In genomic region chr1:152844634-152845033, GRCm38 (mm10) we compare ENCODE assay signal across 21 mouse cellular contexts.
"Had no signal": no experiment of that assay in that cellular context is flagged by ENCODE, and none has a peak within 500 bp of the region (broad histone marks: within the 10 kb centered on the region; RNA-seq: fewer than 3 reads in every experiment).

No protein-coding gene starts in this region.

- H3K27me3 ChIP-seq: lung, embryonic 15.5 days; midbrain, embryonic 12.5 days; neural tube, embryonic 13.5 days; neural tube, embryonic 15.5 days had no signal

- H3K9ac ChIP-seq: lung, embryonic 15.5 days; midbrain, embryonic 12.5 days; neural tube, embryonic 13.5 days; neural tube, embryonic 15.5 days had no signal

- ATAC-seq: lung, postnatal 0 days; midbrain, embryonic 16.5 days had no signal

- H3K4me1 ChIP-seq: lung, embryonic 15.5 days; midbrain, embryonic 10.5 days; midbrain, embryonic 12.5 days; neural tube, embryonic 13.5 days; neural tube, embryonic 15.5 days had no signal

- H3K4me3 ChIP-seq: lung, embryonic 15.5 days; midbrain, embryonic 10.5 days; midbrain, embryonic 12.5 days; myocyte; neural tube, embryonic 13.5 days; neural tube, embryonic 15.5 days had no signal

- DNase-seq: lung, adult 2 months; lung, postnatal 14 days; lung, postnatal 36 days; midbrain, embryonic 14.5 days; retina, postnatal 1 day; right cerebral cortex, adult 18-20 months; right cerebral cortex, postnatal 25 days; right cerebral cortex, postnatal 4 days; spleen, adult 18-20 months; thymus, adult 2 months; thymus, postnatal 25 days; thymus, postnatal 4 days had no signal

- H3K4me2 ChIP-seq: lung, embryonic 15.5 days; midbrain, embryonic 12.5 days; neural tube, embryonic 13.5 days; neural tube, embryonic 15.5 days had no signal

- H3K27ac ChIP-seq: lung, embryonic 15.5 days; macrophage; midbrain, embryonic 10.5 days; midbrain, embryonic 12.5 days; neural tube, embryonic 13.5 days; neural tube, embryonic 15.5 days had no signal

- H3K9me3 ChIP-seq: lung, embryonic 15.5 days; midbrain, embryonic 10.5 days; midbrain, embryonic 12.5 days; neural tube, embryonic 13.5 days; neural tube, embryonic 15.5 days had no signal
